Mouse (Mus musculus): Measurements from ENCODE around the gene Riok1.
A peak's percentile ranks its signal among the peaks of the same experiment; 100 is the strongest.

The Riok1 gene

GRCm38 (mm10) chr13:38036343-38037043 lies at the start of gene Riok1:
Riok1 (plus strand) TSS chr13:38036995.
- no peak for DNase-seq (ENCODE audit: low read depth, low spot score)

DNA sequence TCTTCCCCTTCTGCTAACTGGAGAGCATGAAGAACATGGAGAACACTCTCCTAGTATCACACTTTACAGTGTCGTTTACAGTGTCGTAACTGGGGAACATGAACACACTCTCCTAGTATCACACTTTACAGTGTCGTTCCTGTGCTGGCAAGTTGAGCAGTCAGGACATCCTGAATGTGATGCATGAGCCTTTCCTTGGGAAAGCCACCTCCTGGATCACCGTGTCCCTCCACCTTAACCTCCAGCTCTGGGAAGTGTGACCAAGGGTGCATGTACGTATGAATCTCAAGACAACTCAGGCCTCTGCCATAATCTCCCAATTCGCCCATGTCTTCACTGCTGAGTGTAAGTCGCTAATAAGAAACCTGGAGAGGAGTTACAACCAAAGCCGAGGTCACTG lies 47.1 kb upstream of the Riok1 start:
- DNase-seq (ENCODE audit: low read depth, low spot score), result no peak

GRCm38 (mm10) chr13:37992638-37993371 lies 44.0 kb upstream of the Riok1 start:
- peak; percentile 51 for DNase-seq (ENCODE audit: low read depth, low spot score)

GRCm38 (mm10) chr13:37993376-37993703 lies 43.5 kb upstream of the Riok1 start:
- DNase-seq (ENCODE audit: low read depth, low spot score), result peak; percentile 8

DNA sequence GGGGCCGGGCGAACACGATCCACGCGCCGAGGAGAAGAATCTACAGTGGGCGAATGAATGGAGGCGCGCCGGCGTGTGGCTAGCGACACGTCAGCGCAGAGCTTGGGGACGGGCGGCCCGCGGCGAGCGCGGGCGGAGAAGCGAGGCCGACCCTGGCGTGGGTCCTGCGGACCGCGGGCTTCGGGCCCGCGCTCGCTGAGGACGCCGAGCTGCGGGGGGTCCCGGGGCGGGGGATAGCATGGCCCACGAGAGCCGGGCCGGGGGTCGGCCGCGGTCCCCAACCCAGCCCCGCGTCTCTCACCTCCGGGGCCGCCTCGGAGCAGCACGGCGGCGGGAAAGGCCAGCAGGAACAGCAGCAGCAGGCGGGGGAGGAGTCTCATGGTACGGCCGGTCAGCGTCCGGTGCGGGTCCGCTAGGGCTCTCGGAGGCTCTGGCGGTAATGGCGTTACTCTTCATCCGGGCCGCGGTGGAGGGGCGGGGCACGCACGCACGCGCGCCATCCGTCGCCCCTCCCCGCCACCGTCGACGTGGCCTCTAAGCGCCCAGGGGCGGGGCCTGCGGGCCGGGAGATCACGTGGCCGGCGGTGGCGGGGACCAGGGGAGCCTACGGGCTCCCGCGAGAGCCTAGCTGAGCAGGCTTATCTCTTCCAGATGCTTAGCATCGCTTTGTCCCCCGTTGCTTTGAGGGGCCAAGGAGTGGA lies 42.9 kb upstream of the Riok1 start, which contains the start of gene Ssr1:
Gene Ssr1 (minus strand): TSS at position 514 of the 701 bp plus-strand sequence.
- peak; percentile 92 for DNase-seq (ENCODE audit: low read depth, low spot score)

GRCm38 (mm10) chr13:37994405-37994749 lies 42.4 kb upstream of the Riok1 start:
- no peak for DNase-seq (ENCODE audit: low read depth, low spot score)

GRCm38 (mm10) chr13:37999713-38000112 lies 37.1 kb upstream of the Riok1 start:
- no peak for DNase-seq (ENCODE audit: low read depth, low spot score)

DNA sequence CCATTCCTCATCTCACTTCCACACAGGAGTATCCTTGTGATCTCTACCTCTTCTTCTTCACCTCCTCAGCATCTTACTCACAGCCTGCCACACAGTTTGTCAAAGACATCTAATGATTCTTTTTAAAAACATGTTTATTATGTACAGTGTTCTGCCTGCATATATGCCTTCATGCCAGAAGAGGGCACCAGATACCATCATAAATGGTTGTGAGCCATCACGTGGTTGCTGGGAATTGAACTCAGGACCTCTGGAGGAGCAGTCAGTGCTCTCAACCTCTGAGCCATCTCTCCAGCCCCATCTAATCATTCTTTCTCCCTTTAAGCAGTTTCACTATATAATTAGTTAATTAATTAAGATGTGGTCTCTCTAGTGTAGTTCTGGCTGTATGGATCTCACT lies 34.3 kb upstream of the Riok1 start:
- no peak for DNase-seq (ENCODE audit: low read depth, low spot score)

DNA sequence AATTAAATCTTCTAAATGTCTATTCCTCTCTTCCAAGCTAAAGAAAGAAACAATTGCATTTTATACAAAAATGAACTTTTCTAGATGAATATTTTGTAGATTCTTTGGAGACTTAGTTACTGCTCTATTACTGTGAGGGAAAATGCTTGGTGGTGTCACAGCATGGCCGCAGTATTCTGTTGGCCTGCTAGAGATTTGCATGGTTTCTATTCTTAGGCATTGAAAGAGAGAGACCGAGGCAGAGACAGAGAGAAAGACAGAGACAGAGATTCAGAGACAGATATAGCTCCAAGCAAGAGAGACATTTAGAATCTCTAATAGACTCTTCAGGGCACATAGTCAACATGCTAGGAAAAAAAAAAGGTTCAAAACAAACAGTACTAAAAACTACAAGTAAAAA lies 28.8 kb upstream of the Riok1 start:
- no peak for DNase-seq (ENCODE audit: low read depth, low spot score)

- DNase-seq (ENCODE audit: low read depth, low spot score), result no peak
These were observed 26.9 kb upstream of the Riok1 start for GRCm38 (mm10) chr13:38009721-38010408.

DNA sequence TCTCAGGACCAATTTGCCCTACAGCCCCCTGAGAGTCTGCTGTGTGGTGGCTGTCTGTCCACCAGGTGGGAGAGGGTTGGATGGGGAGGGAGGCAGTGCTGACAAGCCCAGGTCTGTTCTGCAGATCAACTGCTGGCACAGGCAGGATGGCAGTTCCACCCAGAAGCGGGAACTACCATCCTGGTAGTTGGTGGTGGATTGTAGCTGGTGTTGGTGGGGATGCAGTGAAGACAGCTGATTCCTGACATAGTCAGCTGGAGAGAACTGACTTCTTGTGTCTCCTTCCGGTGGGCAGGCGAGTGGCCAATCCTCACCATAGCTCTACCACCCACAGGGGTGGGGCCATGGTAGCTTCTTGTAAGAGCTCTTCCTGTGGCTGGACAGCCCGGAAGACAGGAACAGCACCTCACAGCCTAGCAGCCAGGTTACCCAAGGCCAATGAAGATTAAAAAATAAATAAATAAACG lies 26.3 kb upstream of the Riok1 start:
- no peak for DNase-seq (ENCODE audit: low read depth, low spot score)

DNA sequence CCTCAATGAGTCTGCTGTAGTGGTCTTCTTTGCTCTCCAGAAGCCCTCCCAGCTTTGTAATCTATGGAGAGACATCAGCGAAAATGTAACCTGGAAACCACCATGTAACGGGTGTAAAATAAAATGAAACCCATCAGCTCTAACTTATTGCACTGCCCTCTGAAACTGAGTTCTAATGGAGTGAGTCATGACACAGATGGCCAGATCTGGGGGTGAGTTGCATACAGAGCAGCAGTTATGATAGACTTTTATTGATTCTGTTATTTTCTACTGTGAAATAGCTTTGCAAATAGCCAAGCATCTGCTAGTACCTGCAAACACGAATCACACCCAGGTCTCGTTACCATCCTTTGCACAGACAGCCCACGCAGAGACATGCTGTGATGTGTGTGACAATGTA lies 24.4 kb upstream of the Riok1 start:
- DNase-seq (ENCODE audit: low read depth, low spot score), result no peak

DNA sequence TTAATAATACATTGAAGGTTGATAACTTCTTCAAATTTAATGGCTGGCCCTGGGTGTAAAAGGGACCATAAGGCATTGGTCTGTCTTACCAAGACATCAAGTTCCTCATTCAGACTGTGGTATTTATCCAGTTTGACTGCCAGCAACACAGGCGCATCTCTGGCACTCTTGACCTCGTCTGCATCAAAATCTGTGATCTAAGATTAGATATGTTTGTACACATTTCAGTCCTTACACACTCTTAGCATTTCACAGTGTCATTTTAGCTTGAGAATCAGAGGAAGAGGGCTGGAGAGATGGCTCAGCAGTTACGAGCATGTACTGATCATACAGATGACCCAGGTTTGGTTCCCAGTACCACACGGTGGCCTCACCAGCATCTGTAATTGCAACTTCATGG lies 21.2 kb upstream of the Riok1 start:
- no peak for DNase-seq (ENCODE audit: low read depth, low spot score)

DNA sequence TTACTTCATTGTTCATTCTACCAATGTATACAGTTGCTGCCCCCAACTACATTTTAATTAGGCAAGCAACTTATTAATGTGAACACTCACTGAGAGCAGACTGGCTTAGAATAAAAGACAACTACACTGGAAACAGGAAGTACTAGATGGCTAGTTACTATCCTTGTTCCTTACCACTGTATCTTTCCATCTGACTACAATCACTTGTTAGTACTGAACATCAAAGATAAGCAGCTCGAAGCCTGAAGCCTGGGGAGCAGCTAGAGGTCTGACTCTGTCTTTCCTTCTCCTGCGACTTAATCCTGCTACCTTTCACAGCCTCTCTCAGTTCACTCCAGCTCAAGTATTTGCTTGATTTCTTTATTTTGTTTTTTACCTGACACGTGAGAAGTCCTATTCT lies 18.0 kb upstream of the Riok1 start:
- no peak for DNase-seq (ENCODE audit: low read depth, low spot score)

DNA sequence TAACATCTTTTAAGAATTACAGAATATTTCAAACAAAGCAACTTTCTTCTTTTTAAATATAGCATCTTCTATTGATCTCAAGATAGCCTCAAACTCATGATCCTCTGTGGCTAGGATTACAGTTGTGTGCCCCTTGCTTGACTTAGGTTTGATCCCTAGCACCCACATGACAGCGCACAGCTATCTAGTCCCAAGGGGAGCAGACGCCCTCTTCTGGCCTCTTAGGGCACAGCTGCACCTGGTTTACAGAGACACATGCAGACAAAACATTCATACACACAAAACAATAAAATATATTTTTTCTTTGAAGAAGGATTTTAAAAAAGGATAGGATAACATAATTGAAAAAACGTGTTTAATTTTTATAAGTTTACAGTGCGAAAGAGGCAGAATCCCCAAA lies 10.9 kb upstream of the Riok1 start:
- DNase-seq (ENCODE audit: low read depth, low spot score), result no peak

DNA sequence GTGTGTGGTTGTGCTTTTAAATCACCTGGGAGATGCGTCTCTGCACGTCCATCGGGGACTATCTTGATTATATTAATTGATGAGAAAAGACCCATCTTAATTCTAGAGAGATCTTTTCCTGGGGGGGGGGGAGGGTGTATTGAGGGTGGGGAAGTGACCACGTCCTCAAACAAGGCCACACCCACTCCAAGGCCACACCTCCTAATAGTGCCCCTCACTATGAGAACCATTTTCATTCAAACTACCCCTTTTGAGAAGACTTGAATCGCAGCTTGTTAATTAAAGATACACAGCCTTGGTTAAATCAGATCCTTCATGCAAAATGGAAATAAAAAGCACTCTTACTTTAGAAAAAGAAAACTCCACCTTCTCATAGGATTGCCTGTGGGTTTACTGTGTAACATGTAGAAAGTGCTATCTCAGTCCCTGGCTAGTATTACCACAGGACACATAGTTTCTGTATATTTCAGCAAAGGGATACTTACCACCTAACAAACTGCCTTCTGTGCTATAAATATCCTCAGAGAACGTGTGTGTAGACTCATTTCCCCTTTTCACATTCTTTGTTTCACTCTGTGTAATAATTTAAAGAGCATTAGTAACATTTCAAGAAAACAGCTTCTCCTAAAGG lies 9.1 kb upstream of the Riok1 start:
- DNase-seq (ENCODE audit: low read depth, low spot score), result no peak

GRCm38 (mm10) chr13:38028407-38028806 lies 8.4 kb upstream of the Riok1 start:
- no peak for DNase-seq (ENCODE audit: low read depth, low spot score)

- DNase-seq (ENCODE audit: low read depth, low spot score), result peak; percentile 98
These were observed 371 bp downstream of the Riok1 start, which contains the start of gene Cage1 for GRCm38 (mm10) chr13:38037044-38037687. Cage1 (minus strand) TSS chr13:38037069.

- DNase-seq (ENCODE audit: low read depth, low spot score), result no peak
These were observed 1.0 kb downstream of the Riok1 start for GRCm38 (mm10) chr13:38037811-38038210.

- DNase-seq (ENCODE audit: low read depth, low spot score), result no peak
These were observed 13.1 kb downstream of the Riok1 start for GRCm38 (mm10) chr13:38049888-38050287.

GRCm38 (mm10) chr13:38062678-38063077 lies 25.9 kb downstream of the Riok1 start:
- DNase-seq (ENCODE audit: low read depth, low spot score), result no peak

Measured in forelimb bud, embryonic 11.5 days (tissue).